Mouse (Mus musculus): ENCODE measurements around the gene Yes1.

DNA sequence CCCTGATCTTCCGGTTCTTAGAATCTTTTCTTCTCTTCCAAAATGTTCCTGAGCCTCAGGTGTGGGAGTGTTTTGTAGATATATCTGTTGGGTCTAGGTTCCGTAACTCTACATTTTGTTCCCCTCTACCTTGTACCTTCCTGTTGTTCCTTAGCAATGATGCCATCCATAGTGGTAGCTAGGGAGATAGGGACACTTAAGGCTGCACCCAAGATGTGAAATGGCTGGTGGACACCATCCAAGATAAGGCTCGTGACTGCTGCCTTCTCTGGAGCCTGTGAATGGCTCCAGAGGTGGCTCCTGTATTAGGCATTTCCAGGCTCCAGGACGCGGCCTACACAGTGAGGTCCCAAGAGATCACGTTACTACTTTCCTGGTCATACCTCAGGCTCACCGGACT is 117.3 kb downstream of the Yes1 start:
- TF ChIP-seq CTCF (IDR thresholded peaks at IDR 0.05) = no peak
- TF ChIP-seq POLR2A (IDR thresholded peaks at IDR 0.05; ENCODE audit: insufficient read depth, low read depth, low read length) = no peak

All from heart, adult 2 months (tissue).